Mouse (Mus musculus) embryonic facial prominence, embryonic 13.5 days (tissue): ENCODE measurements around the gene Ccr1. TPM values are rescaled to one million over a fixed set of nuclear protein-coding genes. Genes with fewer than 3 reads are reported as not detected.

ENCODE experiments used
- ATAC-seq: fragments of 200-750 bp; cut with Nextera tagmentation; 2 replicates; pipeline ENCODE4 v1.8.0; 2017; ENCODE audit warnings: low read depth; ENCODE audit not compliant: insufficient number of reproducible peaks, insufficient read depth, low FRiP score, low TSS enrichment
- H3K27ac ChIP-seq: fragments of 300-500 bp; sonication (generic); 2 replicates; pipeline ENCODE4 v1.5.1; 2015; ENCODE audit warnings: moderate library complexity, mild to moderate bottlenecking, inconsistent platforms
- H3K27me3 ChIP-seq: fragments of 300-500 bp; sonication (generic); 2 replicates; pipeline ENCODE4 v1.6.1; 2015; ENCODE audit warnings: mild to moderate bottlenecking, inconsistent platforms
- H3K36me3 ChIP-seq: fragments of 300-500 bp; sonication (generic); 2 replicates; pipeline ENCODE4 v1.6.1; 2015; ENCODE audit warnings: mild to moderate bottlenecking, inconsistent platforms
- H3K4me1 ChIP-seq: fragments of 300-500 bp; sonication (generic); 2 replicates; pipeline ENCODE4 v1.6.1; 2015; ENCODE audit warnings: inconsistent platforms
- H3K4me2 ChIP-seq: fragments of 300-500 bp; sonication (generic); 2 replicates; pipeline ENCODE4 v1.6.1; 2015; ENCODE audit warnings: moderate library complexity, mild to moderate bottlenecking, inconsistent platforms
- H3K4me3 ChIP-seq: fragments of 300-500 bp; sonication (generic); 2 replicates; pipeline ENCODE4 v1.5.1; 2015; ENCODE audit warnings: mild to moderate bottlenecking, inconsistent platforms
- H3K9ac ChIP-seq: fragments of 300-500 bp; sonication (generic); 2 replicates; pipeline ENCODE4 v1.6.1; 2015; ENCODE audit warnings: mild to moderate bottlenecking, inconsistent platforms
- H3K9me3 ChIP-seq: fragments of 300-500 bp; sonication (generic); 2 replicates; pipeline ENCODE4 v1.6.1; 2016; ENCODE audit warnings: inconsistent platforms
- WGBS: fragments of 180-500 bp; shearing (Covaris S2); methylation state at CpG from one replicate; pipeline ENCODE4 v1.1.7; 2015; ENCODE audit warnings: mixed read lengths; 5-methylcytosine and 5-hydroxymethylcytosine counted together
- polyA plus RNA-seq: library from polyadenylated mRNA; unstranded; fragments of >200 nt; fragmentation: Nextera tagmentation; extraction: Ambion mirVana; gene quantifications from 2 replicates; pipeline ENCODE4 v1.2.1, GENCODE M21; 2015

The Ccr1 gene
- polyA plus RNA-seq, 1 experiment from 2014 or later, result 1.9 TPM

- no peak overlapping the region for H3K4me3 ChIP-seq
- no peaks in the 10 kb centered on the region for H3K36me3 ChIP-seq
- H3K9ac ChIP-seq, result no peak overlapping the region
- no peaks in the 10 kb centered on the region for H3K4me1 ChIP-seq
- no peak overlapping the region for H3K4me2 ChIP-seq
- no peaks in the 10 kb centered on the region for H3K9me3 ChIP-seq
- H3K27me3 ChIP-seq, result no peaks in the 10 kb centered on the region
- no peak for ATAC-seq
- H3K27ac ChIP-seq, result no peak overlapping the region
- WGBS, result 78% methylated on average over 2 of the region's 2 CpGs
Observed at GRCm38 (mm10) chr9:123949432-123949831, 19.1 kb downstream of the Ccr1 start.

GRCm38 (mm10) chr9:123947815-123948214 lies 20.7 kb downstream of the Ccr1 start:
- no peaks in the 10 kb centered on the region for H3K4me1 ChIP-seq
- no peaks in the 10 kb centered on the region for H3K27me3 ChIP-seq
- ATAC-seq, result no peak
- WGBS, result 77% methylated on average over 1 of the region's 1 CpGs
- H3K4me3 ChIP-seq, result no peak overlapping the region
- H3K36me3 ChIP-seq, result no peaks in the 10 kb centered on the region
- H3K4me2 ChIP-seq, result no peak overlapping the region
- no peak overlapping the region for H3K27ac ChIP-seq
- H3K9ac ChIP-seq, result no peak overlapping the region
- no peaks in the 10 kb centered on the region for H3K9me3 ChIP-seq

GRCm38 (mm10) chr9:123942025-123942424 lies 26.5 kb downstream of the Ccr1 start:
- Histone ChIP-seq H3K4me1 (no peaks in the 10 kb centered on the region), H3K4me2 (no peak overlapping the region), H3K4me3 (no peak overlapping the region), H3K27me3 (no peaks in the 10 kb centered on the region), H3K9me3 (no peaks in the 10 kb centered on the region), H3K9ac (no peak overlapping the region), H3K36me3 (no peaks in the 10 kb centered on the region), H3K27ac (no peak overlapping the region)
- no peak for ATAC-seq
- WGBS, result 83% methylated on average over 3 of the region's 3 CpGs

GRCm38 (mm10) chr9:123941316-123941715 lies 27.2 kb downstream of the Ccr1 start:
- no peak overlapping the region for H3K9ac ChIP-seq
- H3K9me3 ChIP-seq, result no peaks in the 10 kb centered on the region
- no peak overlapping the region for H3K4me2 ChIP-seq
- no peak for ATAC-seq
- H3K36me3 ChIP-seq, result no peaks in the 10 kb centered on the region
- no peaks in the 10 kb centered on the region for H3K4me1 ChIP-seq
- no peaks in the 10 kb centered on the region for H3K27me3 ChIP-seq
- 81% methylated on average over 2 of the region's 2 CpGs for WGBS
- H3K4me3 ChIP-seq, result no peak overlapping the region
- H3K27ac ChIP-seq, result no peak overlapping the region

- Histone ChIP-seq H3K4me3 (no peak overlapping the region), H3K9me3 (no peaks in the 10 kb centered on the region), H3K4me2 (no peak overlapping the region), H3K4me1 (no peaks in the 10 kb centered on the region), H3K27ac (no peak overlapping the region), H3K9ac (no peak overlapping the region), H3K36me3 (no peaks in the 10 kb centered on the region), H3K27me3 (no peaks in the 10 kb centered on the region)
- ATAC-seq, result no peak
Observed at GRCm38 (mm10) chr9:123940628-123941027, 27.9 kb downstream of the Ccr1 start.

- WGBS, result 70% methylated on average over 1 of the region's 1 CpGs
Observed at GRCm38 (mm10) chr9:123940168-123940567, 28.3 kb downstream of the Ccr1 start.

GRCm38 (mm10) chr9:123937989-123938388 lies 30.5 kb downstream of the Ccr1 start:
- H3K4me1 ChIP-seq, result no peaks in the 10 kb centered on the region
- no peak overlapping the region for H3K27ac ChIP-seq
- no peaks in the 10 kb centered on the region for H3K27me3 ChIP-seq
- no peak overlapping the region for H3K4me2 ChIP-seq
- 93% methylated on average over 2 of the region's 2 CpGs for WGBS
- ATAC-seq, result no peak
- H3K36me3 ChIP-seq, result no peaks in the 10 kb centered on the region
- H3K4me3 ChIP-seq, result no peak overlapping the region
- no peak overlapping the region for H3K9ac ChIP-seq
- H3K9me3 ChIP-seq, result no peaks in the 10 kb centered on the region

More at GRCm38 (mm10) chr9:123940168-123940567, 28.3 kb downstream of the Ccr1 start:
- Histone ChIP-seq H3K4me3 (no peak overlapping the region), H3K9me3 (no peaks in the 10 kb centered on the region), H3K27ac (no peak overlapping the region), H3K36me3 (no peaks in the 10 kb centered on the region), H3K4me2 (no peak overlapping the region), H3K27me3 (no peaks in the 10 kb centered on the region), H3K9ac (no peak overlapping the region), H3K4me1 (no peaks in the 10 kb centered on the region)
- no peak for ATAC-seq

- no peak for ATAC-seq
- no peak overlapping the region for H3K9ac ChIP-seq
- H3K9me3 ChIP-seq, result no peaks in the 10 kb centered on the region
- no peaks in the 10 kb centered on the region for H3K27me3 ChIP-seq
- no peaks in the 10 kb centered on the region for H3K36me3 ChIP-seq
- WGBS, result 86% methylated on average over 9 of the region's 9 CpGs
- H3K27ac ChIP-seq, result no peak overlapping the region
- H3K4me1 ChIP-seq, result no peaks in the 10 kb centered on the region
- no peak overlapping the region for H3K4me3 ChIP-seq
- no peak overlapping the region for H3K4me2 ChIP-seq
Observed at GRCm38 (mm10) chr9:123936604-123937280, 31.8 kb downstream of the Ccr1 start.

- H3K27ac ChIP-seq, result no peak overlapping the region
- H3K4me3 ChIP-seq, result no peak overlapping the region
- no peak overlapping the region for H3K4me2 ChIP-seq
- ATAC-seq, result no peak
- H3K27me3 ChIP-seq, result no peaks in the 10 kb centered on the region
- no peaks in the 10 kb centered on the region for H3K4me1 ChIP-seq
- H3K9me3 ChIP-seq, result no peaks in the 10 kb centered on the region
- no peak overlapping the region for H3K9ac ChIP-seq
- WGBS, result 87% methylated on average over 5 of the region's 5 CpGs
- no peaks in the 10 kb centered on the region for H3K36me3 ChIP-seq
Observed at GRCm38 (mm10) chr9:123935776-123936175, 32.7 kb downstream of the Ccr1 start.

GRCm38 (mm10) chr9:123935346-123935745 lies 33.1 kb downstream of the Ccr1 start:
- H3K27ac ChIP-seq, result no peak overlapping the region
- H3K27me3 ChIP-seq, result no peaks in the 10 kb centered on the region
- H3K4me2 ChIP-seq, result no peak overlapping the region
- no peaks in the 10 kb centered on the region for H3K9me3 ChIP-seq
- no peaks in the 10 kb centered on the region for H3K36me3 ChIP-seq
- no peaks in the 10 kb centered on the region for H3K4me1 ChIP-seq
- ATAC-seq, result no peak
- no peak overlapping the region for H3K4me3 ChIP-seq
- WGBS, result 92% methylated on average over 6 of the region's 6 CpGs
- no peak overlapping the region for H3K9ac ChIP-seq

GRCm38 (mm10) chr9:123933716-123934445 lies 34.6 kb downstream of the Ccr1 start:
- Histone ChIP-seq H3K9me3 (no peaks in the 10 kb centered on the region), H3K4me1 (no peaks in the 10 kb centered on the region), H3K36me3 (no peaks in the 10 kb centered on the region), H3K4me2 (no peak overlapping the region), H3K27me3 (no peaks in the 10 kb centered on the region), H3K4me3 (no peak overlapping the region), H3K9ac (no peak overlapping the region), H3K27ac (no peak overlapping the region)
- no peak for ATAC-seq
- WGBS, result 88% methylated on average over 5 of the region's 5 CpGs
